Mouse (Mus musculus): ENCODE measurements around the gene Foxi2.

Foxi2 gene

DNA sequence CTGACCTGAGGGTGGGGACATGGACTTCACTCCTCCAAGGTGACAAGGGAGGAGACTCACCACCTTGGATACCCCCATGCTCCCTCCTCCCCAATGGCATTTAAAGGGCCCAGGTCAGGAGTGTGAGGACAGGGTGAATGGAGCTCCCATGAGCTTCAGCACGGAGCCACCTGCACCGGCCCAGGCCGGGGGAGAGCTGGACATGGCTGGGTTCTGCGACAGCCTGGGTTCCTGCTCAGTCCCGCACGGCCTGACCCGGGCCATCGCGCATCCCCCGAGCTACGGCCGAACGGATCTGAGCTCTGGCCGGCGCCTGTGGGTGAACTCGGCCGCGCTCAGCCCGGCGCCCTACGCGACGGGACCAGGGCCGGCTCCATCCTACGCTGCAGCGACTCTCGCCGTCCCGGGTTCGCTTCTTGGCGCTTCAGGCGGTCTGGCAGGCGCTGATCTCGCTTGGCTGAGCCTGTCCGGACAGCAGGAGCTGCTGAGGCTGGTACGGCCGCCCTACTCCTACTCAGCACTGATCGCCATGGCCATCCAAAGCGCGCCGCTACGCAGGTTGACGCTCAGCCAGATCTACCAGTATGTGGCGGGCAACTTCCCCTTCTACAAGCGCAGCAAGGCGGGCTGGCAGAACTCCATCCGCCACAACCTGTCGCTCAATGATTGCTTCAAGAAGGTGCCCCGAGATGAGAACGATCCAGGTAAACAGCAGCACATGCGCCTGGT is at the start of gene Foxi2:
Foxi2 (plus strand) TSS at position 72 of the 729 bp plus-strand sequence.
- DNase-seq (ENCODE audit: low read depth), result no peak

DNA sequence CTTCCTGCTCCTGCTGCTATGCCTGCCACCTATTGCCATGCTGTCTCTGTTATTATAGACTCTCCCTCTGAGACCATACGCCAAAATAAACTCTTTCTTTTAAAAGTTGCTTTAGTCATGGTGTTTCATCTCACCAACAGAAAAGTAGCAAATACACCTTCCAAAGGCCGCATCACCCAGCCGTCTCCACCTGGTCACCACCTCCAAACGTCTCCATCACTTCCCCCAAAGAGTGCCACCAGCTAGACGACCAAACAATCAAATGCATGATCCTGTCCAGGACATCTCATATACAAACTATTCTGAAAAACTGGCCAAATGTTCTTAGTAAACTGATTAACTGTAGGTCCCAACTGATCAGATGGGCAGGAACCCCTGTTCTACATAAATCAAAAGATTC is 45.5 kb upstream of the Foxi2 start:
- DNase-seq (ENCODE audit: low read depth), result no peak

DNA sequence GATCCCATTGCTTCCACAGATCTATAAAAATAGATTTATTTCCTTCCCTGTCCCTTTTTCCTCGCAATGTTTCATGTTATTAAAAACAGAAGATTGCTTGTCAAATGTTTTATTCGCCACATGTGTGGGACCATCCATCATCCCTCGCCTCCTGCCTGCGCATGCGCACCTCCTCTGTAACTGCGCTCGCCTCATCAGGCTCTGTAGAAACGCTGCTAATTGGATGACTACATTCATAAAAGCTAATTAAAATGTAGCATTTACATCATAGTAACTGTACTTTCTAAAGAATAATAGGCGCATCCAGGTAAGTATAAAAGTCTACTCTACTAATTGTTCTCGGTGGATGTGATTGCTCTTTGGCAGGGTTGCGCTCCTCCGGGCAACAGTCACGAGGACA is 34.1 kb upstream of the Foxi2 start:
- no peak for DNase-seq (ENCODE audit: low read depth)

DNA sequence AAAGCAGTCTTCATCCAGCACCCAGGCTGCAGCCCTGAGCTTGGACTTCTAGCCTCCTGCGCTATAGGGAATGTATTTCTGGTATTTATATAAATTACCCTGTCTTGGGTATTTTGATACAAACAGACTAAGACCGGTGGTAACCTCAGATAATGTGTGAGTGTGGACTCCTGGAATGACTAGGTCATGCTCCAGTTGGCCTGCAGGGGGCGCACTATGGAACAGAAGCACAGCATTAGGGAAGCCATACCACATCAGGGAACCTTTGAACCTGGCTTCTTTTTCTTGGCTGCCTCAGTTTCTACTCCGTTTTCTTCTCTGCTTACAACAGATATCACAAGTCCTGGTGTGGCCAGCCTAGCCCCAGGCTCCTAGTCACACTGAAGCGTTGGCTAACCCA is 33.2 kb upstream of the Foxi2 start:
- DNase-seq (ENCODE audit: low read depth), result no peak

DNA sequence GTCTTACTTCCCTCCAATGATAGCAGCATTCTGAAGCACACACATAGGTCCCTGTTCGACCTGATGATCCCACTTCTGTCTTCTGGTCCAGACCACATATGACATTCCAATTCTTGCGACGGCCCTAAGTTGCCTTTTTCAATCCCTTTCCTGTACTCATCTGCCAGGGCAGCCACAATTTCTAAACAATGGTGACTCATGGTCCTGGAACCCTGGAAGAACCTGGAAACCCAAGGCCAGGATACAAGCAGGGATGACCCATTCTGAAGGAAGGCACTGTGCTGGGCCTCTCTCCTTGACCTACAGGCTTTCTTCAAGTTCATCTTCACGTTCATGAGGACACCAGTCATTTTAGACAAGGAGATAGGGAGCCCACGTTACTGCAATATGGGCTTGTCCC is 31.8 kb upstream of the Foxi2 start:
- no peak for DNase-seq (ENCODE audit: low read depth)

DNA sequence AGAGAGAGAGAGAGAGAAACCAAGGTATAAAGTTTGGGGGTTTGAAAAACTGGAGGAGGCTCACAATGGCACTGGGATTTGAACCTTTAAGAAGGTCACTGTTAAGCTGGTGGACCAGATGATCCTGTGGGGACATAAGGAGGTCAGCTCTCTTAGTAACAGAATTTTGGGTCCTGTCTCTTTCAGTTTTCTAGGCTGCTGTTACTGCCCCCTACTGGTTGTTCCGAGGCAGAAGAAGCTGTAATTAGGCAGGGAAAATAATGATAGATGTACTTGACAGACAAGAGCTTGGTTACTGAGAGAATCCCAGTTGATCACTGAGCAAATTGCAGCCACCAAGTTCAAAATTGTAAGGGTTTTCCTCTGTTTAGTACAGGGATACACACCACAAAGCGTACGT is 21.1 kb upstream of the Foxi2 start:
- no peak for DNase-seq (ENCODE audit: low read depth)

DNA sequence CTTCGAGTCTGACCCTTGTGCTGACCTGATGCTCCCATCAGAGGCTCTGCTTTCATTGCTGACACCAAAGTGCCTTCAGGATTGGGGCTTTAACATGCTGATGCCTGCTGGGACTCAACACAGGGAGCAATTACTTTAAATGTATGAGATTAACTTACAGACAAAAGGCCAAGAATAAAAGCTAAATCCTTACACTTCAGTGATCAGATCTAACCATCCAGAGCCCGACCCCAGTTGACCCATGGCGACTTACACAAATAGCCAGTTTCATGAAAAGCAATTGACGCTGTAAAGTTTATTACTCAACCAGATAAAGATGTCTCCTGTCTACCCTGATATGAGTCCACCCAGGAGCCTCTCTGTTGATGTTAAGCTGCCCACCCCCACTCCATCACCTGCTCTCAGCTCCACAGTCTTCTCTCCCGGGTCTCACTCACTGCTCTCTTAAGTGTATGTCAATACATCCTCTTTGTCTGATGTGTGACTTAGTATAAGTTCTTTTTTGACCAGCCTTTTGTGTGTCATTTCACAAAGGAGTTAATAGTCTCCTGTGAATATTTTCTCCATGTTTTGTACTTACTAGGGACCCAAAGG is 17.1 kb upstream of the Foxi2 start:
- DNase-seq (ENCODE audit: low read depth), result no peak

DNA sequence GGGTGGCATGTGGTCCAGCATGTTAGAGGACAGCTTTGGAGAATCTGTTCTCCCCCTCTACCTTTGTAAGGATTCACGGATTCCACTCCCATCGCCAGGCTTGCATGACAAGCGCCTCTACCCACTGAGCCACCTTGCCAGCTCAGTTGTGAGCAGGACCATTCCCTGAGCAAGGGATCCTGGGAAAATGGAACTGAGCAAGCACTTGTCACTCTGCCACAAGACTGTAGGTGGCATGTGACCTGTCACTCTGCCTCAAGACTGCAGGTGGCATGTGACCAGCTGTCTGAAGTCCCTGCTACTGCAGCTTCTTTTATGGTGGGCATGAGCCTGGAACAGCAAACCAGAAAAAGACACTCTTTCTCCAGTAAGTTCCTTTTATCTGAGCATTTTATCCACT is 15.7 kb upstream of the Foxi2 start:
- DNase-seq (ENCODE audit: low read depth), result no peak

DNA sequence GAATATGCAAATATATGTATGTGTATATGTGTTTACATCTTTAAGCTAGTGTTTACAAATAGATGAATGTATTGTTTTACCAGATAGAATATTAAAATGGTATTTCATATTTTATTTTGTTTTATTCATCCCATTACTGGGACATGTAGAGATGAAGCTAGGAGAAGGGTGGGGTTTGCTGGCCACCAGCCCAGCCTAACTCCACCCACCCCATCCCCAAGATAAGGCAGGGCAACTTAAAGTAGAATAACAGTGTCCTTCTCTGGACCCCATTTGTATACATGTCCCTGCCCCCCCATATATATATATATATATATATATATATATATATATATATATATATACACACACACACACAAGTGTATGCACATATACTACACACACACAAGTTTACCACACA is 14.9 kb upstream of the Foxi2 start:
- DNase-seq (ENCODE audit: low read depth), result no peak

DNA sequence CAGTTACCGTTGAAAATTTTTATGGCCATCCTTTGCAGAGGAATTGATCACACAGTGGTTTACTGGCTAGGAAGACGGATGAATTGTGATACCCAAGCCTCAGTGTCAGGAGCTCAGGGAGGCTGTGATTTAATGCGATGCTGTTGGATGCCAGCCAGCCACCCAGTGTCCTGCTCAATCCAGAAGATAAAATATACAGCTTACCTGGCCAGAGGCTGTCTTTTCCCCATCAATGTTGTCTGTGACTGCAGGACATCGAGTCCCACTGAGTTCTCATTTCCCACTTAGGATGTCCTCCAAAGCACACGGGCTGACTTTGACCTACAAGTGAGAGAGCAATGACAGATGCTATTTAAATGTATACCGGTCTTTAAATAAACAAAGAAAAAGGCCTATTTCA is 13.0 kb upstream of the Foxi2 start:
- DNase-seq (ENCODE audit: low read depth), result no peak

DNA sequence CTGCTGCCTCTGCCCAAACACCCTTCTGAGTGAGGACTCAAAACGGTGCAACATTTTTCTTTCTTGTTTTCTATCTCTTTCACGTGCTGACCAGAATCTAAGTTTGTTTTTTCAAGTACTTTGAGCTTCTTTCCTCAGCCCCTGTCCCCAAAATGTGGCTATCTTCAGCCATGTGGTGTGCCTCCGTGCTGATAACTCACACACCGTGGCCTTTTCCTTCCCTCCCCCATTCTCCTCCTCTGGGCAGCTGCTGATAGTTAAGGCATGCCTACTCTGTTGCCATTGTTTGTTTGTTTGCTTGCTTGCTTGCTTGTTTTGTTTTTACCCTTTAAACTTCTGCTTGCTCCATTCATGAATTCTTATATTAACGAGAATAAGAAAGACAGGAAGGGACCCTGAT is 12.2 kb upstream of the Foxi2 start:
- DNase-seq (ENCODE audit: low read depth), result no peak

DNA sequence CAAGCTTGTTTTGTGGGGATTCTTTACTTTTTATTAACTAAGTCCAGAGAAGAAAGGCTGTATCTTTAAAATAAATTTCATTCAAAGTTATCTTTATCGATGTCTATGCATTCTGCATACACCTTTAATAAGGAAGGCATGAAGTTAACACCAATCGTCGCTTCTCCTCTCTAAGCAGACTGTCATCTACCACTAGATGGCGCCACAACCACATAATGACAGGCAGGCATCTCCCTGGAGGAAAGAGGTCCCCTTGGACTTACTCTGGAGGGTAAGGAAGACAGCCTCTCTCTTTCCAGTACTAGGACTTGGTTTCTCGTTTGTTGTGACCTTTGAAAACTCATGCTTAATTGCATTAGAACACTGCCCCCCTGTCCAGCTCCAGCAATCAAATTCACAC is 6.7 kb upstream of the Foxi2 start:
- peak; percentile 24 for DNase-seq (ENCODE audit: low read depth)

DNA sequence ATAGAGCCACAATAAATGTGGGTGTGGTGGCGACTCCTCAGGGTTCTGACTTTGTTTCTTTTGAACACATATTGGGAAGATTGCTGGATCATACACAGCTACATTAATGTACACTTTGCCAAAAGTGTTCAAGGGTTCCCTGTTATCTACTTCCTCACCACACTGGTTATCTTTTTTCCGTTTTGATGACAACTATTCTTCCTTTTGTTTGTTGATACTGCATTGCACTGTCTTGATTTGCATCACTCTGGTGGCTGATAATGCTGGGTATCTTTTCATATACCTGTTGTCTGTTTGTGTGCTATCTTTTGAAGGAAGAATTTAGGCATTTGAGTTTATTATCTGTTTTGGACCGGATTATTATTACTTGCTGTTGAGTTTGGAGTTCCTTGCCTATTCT is 3.3 kb upstream of the Foxi2 start:
- DNase-seq (ENCODE audit: low read depth), result no peak

DNA sequence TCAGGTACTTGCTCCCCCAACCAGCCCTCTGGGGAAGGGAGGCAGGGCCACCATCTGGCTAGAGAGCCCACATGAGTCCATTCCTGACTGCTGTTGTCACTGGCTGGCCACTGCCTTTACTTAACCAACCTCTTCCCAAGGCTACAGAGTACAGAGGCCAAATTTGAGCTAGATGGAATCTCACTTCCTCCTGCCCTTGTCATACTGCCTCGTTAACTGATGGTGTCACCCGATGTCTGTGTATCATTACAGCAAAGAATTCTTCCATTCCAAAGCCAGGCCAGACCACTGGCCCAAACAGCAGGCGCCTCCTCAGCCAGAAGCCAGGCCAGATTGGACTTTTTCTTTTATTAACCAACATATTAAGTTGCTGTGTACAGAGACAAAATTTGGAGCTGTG is 1.6 kb upstream of the Foxi2 start:
- DNase-seq (ENCODE audit: low read depth), result no peak

DNA sequence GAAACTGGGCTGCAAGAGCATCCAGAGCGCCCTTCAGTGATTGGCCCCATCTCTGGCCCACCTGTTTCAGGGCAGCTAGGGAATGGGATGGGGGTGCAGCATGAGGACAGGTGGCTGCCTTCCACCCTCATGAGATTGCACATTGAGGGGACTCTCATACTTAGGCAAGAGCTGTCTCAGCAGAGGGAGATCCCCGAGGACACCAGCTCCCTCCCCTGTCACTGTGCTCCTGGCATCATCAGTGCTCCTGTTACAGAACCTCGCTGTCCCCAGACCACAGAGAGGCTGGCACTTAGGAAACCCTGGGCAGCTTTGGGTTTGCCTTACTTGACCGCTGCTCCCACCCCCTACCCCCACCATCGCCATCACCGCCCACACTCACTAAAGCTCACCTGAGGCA is 2.2 kb downstream of the Foxi2 start:
- DNase-seq (ENCODE audit: low read depth), result no peak

DNA sequence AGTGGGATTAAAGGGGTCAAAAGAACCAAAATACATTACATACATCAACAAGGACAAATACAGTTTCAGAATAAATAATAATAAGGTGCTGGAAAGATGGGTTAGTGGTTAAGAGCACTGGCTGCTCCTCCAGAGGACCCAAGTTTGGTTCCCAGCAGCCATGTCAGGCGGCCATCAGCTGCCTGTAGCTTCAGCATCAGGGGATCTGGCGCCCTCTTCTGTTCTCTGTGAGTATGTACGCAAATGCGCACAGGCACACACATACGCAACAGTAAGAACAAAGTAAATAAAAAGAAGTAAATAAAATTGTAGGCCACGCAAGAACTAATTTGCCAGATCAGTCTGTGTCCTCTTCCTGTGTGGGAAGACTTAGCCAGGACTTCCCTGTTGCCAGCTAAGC is 18.7 kb downstream of the Foxi2 start:
- DNase-seq (ENCODE audit: low read depth), result no peak

DNA sequence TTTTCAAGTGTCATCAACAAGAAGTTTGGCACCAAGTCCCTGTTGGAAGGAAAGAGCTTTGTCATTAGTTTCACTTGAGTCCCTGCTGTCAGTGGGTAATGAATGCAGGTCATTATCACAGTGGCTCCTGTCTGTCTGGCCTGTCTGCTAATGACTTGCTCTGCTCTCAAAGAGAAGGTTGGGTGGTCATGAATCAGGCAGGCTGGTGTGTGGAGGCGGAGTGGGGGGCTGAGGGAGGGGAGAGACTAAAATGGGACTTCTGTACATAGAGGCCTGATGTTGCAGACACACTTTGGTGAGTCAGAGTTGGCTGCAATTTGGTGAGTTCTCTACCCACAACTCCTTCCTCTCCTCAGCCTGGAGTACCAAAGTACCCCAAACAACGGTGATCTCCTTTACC is 20.8 kb downstream of the Foxi2 start:
- DNase-seq (ENCODE audit: low read depth), result no peak

DNA sequence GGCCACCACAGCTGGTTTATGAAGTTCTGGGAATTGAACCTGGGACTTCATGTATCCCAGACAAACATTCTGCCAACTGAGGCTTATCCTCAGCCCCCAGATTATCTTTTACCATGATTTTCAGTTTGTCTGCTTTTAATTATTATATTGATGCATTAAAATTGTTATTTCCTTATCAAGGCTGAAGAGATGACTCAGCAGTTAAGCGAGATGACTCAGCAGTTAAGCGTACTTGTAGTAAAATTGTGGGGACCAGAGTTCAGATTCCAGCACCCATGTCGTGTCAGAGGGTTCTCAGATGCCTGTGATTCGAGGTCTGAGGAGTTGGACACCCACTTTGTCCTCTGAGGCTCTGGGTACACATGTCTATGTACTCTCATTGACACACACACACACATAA is 33.8 kb downstream of the Foxi2 start:
- DNase-seq (ENCODE audit: low read depth), result no peak

DNA sequence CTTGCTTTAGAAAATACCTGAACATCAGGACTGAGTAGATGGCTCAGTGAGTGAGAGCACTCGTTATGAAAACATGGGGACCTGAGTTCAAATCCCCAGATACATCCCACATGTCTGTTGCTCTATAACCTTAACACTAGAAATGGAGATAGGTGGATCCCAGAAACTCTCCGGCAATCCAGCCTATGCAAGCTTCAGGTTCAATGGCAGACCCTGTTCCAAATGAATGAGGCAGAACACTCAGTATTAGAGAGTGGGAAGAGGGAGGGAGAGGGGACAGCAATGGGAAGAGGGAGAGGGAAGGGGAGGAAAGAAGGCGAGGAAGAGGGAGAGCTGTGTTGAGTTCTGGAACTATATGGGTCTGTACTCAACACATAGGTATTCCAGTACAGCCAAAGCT is 41.2 kb downstream of the Foxi2 start:
- no peak for DNase-seq (ENCODE audit: low read depth)

DNA sequence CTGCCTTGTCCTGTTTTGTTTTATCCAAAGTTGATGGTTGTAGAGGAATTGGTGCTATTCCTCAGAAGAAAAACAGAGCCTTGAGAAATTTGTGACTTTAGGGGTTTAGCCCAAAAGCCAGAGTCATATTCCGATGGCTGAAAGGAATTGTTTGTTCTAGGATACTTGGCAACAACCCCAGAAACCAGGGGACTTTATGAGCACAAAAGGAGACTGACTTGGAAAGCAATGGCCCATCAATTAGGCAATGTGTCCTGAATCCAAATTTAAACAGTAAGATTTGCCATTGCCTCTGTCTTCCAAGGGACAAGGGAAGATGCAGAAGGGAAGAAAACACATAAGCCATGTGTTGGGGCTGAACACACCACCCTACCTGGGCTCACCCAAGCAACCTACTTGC is 42.3 kb downstream of the Foxi2 start:
- no peak for DNase-seq (ENCODE audit: low read depth)

DNA sequence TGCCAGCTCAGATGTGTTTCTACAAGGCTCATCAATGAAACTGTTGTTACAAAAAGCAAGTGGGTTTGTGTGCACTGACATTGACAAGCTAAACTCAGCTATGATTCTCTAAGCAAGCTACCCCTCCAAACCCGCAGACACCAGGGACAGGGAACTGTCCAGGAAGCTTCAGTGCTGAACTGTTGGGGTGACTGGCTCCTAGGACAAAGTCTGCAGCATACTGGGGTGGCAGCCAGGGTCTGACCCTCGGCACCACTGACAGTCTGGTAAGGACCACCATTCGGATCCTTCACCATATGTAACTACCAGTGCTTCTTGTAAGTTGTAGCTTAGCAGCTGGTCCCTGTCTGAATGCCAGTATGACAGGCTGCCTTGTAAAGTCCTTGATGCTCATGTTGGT is 43.6 kb downstream of the Foxi2 start:
- DNase-seq (ENCODE audit: low read depth), result no peak

Data from fibroblast of lung, adult 2 months (primary cell).